Mouse (Mus musculus): ENCODE results near the gene Siglecg. TPM values are rescaled to one million over a fixed set of nuclear protein-coding genes. Genes with fewer than 3 reads are reported as not detected.

Gene Siglecg
- total and polyA plus RNA-seq, 2 experiments from 2014 or later, result 0.04 TPM; not detected in 1

- Histone ChIP-seq H3K4me2 (ENCODE audit: low read depth, low read length) (no peak overlapping the region), H3K4me1 (ENCODE audit: control insufficient read depth, insufficient read depth) (peaks cover 51% of the 10 kb centered on the region), H3K27me3 (ENCODE audit: control insufficient read depth, insufficient read depth, low read length) (no peaks in the 10 kb centered on the region), H3K27ac (ENCODE audit: low read depth) (peak overlapping the region; percentile 77), H3K9ac (replicated peaks; ENCODE audit: low read depth, low read length) (no peak overlapping the region), H3K36me3 (replicated peaks; ENCODE audit: control insufficient read depth, insufficient read depth, low read length) (peaks cover 25% of the 10 kb centered on the region), H3K4me3 (ENCODE audit: low read depth, low read length) (no peak overlapping the region), H3K9me3 (replicated peaks; ENCODE audit: control insufficient read depth, low read length) (no peaks in the 10 kb centered on the region)
- ATAC-seq (ENCODE audit: insufficient read depth, low read depth), result no peak
- peak; percentile 41 for DNase-seq (ENCODE audit: low spot score)
- TF ChIP-seq CTCF (IDR thresholded peaks at IDR 0.05; ENCODE audit: low read depth), result no peak
- TF ChIP-seq EP300 (IDR thresholded peaks at IDR 0.05; ENCODE audit: low read depth), result no peak
- 57% methylated on average over 2 of the region's 3 CpGs for WGBS
Observed at GRCm38 (mm10) chr7:43448246-43448645, 40.2 kb downstream of the Siglecg start.

- 94% methylated on average over 2 of the region's 2 CpGs for WGBS
- ATAC-seq (ENCODE audit: insufficient read depth, low read depth), result no peak
- Histone ChIP-seq H3K4me2 (ENCODE audit: low read depth, low read length) (no peak overlapping the region), H3K27me3 (ENCODE audit: control insufficient read depth, insufficient read depth, low read length) (no peaks in the 10 kb centered on the region), H3K36me3 (replicated peaks; ENCODE audit: control insufficient read depth, insufficient read depth, low read length) (peaks cover 40% of the 10 kb centered on the region), H3K27ac (ENCODE audit: low read depth) (peak overlapping the region; percentile 77), H3K9me3 (replicated peaks; ENCODE audit: control insufficient read depth, low read length) (no peaks in the 10 kb centered on the region), H3K4me3 (ENCODE audit: low read depth, low read length) (no peak overlapping the region), H3K9ac (replicated peaks; ENCODE audit: low read depth, low read length) (no peak overlapping the region), H3K4me1 (ENCODE audit: control insufficient read depth, insufficient read depth) (peaks cover 44% of the 10 kb centered on the region)
- DNase-seq (ENCODE audit: low spot score), result no peak
- no peak for TF ChIP-seq EP300 (IDR thresholded peaks at IDR 0.05; ENCODE audit: low read depth)
- TF ChIP-seq CTCF (IDR thresholded peaks at IDR 0.05; ENCODE audit: low read depth), result no peak
Observed at GRCm38 (mm10) chr7:43449811-43450210, 41.8 kb downstream of the Siglecg start.

GRCm38 (mm10) chr7:43451726-43452125 lies 43.7 kb downstream of the Siglecg start:
- 91% methylated on average over 11 of the region's 11 CpGs for WGBS
- H3K36me3 ChIP-seq (replicated peaks; ENCODE audit: control insufficient read depth, insufficient read depth, low read length), result peaks cover 59% of the 10 kb centered on the region

GRCm38 (mm10) chr7:43452609-43453008 lies 44.6 kb downstream of the Siglecg start:
- 43% methylated on average over 4 of the region's 4 CpGs for WGBS
- peak; percentile 15 for DNase-seq (ENCODE audit: low spot score)
- TF ChIP-seq EP300 (IDR thresholded peaks at IDR 0.05; ENCODE audit: low read depth) (no peak), CTCF (IDR thresholded peaks at IDR 0.05; ENCODE audit: low read depth) (peak; percentile 29)
- H3K4me1 ChIP-seq (ENCODE audit: control insufficient read depth, insufficient read depth), result peaks cover 24% of the 10 kb centered on the region; the same call in 1 of the 2 replicates
- no peak overlapping the region for H3K27ac ChIP-seq (ENCODE audit: low read depth)
- H3K9me3 ChIP-seq (replicated peaks; ENCODE audit: control insufficient read depth, low read length), result no peaks in the 10 kb centered on the region
- H3K36me3 ChIP-seq (replicated peaks; ENCODE audit: control insufficient read depth, insufficient read depth, low read length), result peaks cover 68% of the 10 kb centered on the region
- H3K4me2 ChIP-seq (ENCODE audit: low read depth, low read length), result no peak overlapping the region
- H3K27me3 ChIP-seq (ENCODE audit: control insufficient read depth, insufficient read depth, low read length), result no peaks in the 10 kb centered on the region
- no peak overlapping the region for H3K9ac ChIP-seq (replicated peaks; ENCODE audit: low read depth, low read length)
- 0 out of 2 replicates have a peak, but pooled peaks have one; percentile 28 for ATAC-seq (ENCODE audit: insufficient read depth, low read depth)
- no peak overlapping the region for H3K4me3 ChIP-seq (ENCODE audit: low read depth, low read length)

More at GRCm38 (mm10) chr7:43451726-43452125, 43.7 kb downstream of the Siglecg start:
- no peak overlapping the region for H3K4me2 ChIP-seq (ENCODE audit: low read depth, low read length)
- H3K9me3 ChIP-seq (replicated peaks; ENCODE audit: control insufficient read depth, low read length), result no peaks in the 10 kb centered on the region
- no peaks in the 10 kb centered on the region for H3K27me3 ChIP-seq (ENCODE audit: control insufficient read depth, insufficient read depth, low read length)
- no peak overlapping the region for H3K4me3 ChIP-seq (ENCODE audit: low read depth, low read length)
- DNase-seq (ENCODE audit: low spot score) (no peak), ATAC-seq (ENCODE audit: insufficient read depth, low read depth) (no peak)
- TF ChIP-seq CTCF (IDR thresholded peaks at IDR 0.05; ENCODE audit: low read depth) (no peak), EP300 (IDR thresholded peaks at IDR 0.05; ENCODE audit: low read depth) (no peak)
- no peak overlapping the region for H3K27ac ChIP-seq (ENCODE audit: low read depth)
- H3K4me1 ChIP-seq (ENCODE audit: control insufficient read depth, insufficient read depth), result peaks cover 32% of the 10 kb centered on the region; the same call in 1 of the 2 replicates
- no peak overlapping the region for H3K9ac ChIP-seq (replicated peaks; ENCODE audit: low read depth, low read length)

- peaks cover 12% of the 10 kb centered on the region; the same call in 1 of the 2 replicates for H3K4me1 ChIP-seq (ENCODE audit: control insufficient read depth, insufficient read depth)
- H3K27me3 ChIP-seq (ENCODE audit: control insufficient read depth, insufficient read depth, low read length), result no peaks in the 10 kb centered on the region
- peaks cover 73% of the 10 kb centered on the region for H3K36me3 ChIP-seq (replicated peaks; ENCODE audit: control insufficient read depth, insufficient read depth, low read length)
- H3K4me2 ChIP-seq (ENCODE audit: low read depth, low read length), result no peak overlapping the region
- H3K4me3 ChIP-seq (ENCODE audit: low read depth, low read length), result no peak overlapping the region
- no peak for TF ChIP-seq EP300 (IDR thresholded peaks at IDR 0.05; ENCODE audit: low read depth)
- TF ChIP-seq CTCF (IDR thresholded peaks at IDR 0.05; ENCODE audit: low read depth), result no peak
- no peak overlapping the region for H3K9ac ChIP-seq (replicated peaks; ENCODE audit: low read depth, low read length)
- H3K9me3 ChIP-seq (replicated peaks; ENCODE audit: control insufficient read depth, low read length), result no peaks in the 10 kb centered on the region
- ATAC-seq (ENCODE audit: insufficient read depth, low read depth), result no peak
- no peak for DNase-seq (ENCODE audit: low spot score)
- no peak overlapping the region for H3K27ac ChIP-seq (ENCODE audit: low read depth)
- 76% methylated on average over 14 of the region's 14 CpGs for WGBS
Observed at GRCm38 (mm10) chr7:43453599-43454355, 45.8 kb downstream of the Siglecg start.
